Mouse (Mus musculus) G1E-ER4 (cell line): ENCODE measurements around the gene Abcg8. TPM values are rescaled to one million over a fixed set of nuclear protein-coding genes. Genes with fewer than 3 reads are reported as not detected.

Source experiments
- GATA1 ChIP-seq: IDR thresholded peaks from one replicate; pipeline ENCODE4 v1.8.0; 2012; ENCODE audit warnings: low read length, inconsistent platforms
- polyA plus RNA-seq: library from polyadenylated mRNA; stranded (reverse); fragments of >175 nt; gene quantifications from 2 replicates; pipeline ENCODE4 v1.2.3, GENCODE M21; 2012

Abcg8 gene
- polyA plus RNA-seq, 1 experiment = not detected

GRCm38 (mm10) chr17:84682734-84683717, 6.9 kb downstream of the Abcg8 start, which contains the start of gene Abcg5:
TSS of gene Abcg5 (minus strand) at chr17:84683011.
- TF ChIP-seq GATA1 = no peak

- TF ChIP-seq GATA1 = no peak
Observed at GRCm38 (mm10) chr17:84684284-84684683, 8.2 kb downstream of the Abcg8 start.

GRCm38 (mm10) chr17:84685286-84685685, 9.2 kb downstream of the Abcg8 start:
- TF ChIP-seq GATA1 = no peak

- no peak for TF ChIP-seq GATA1
Observed at GRCm38 (mm10) chr17:84687994-84688393, 11.9 kb downstream of the Abcg8 start.

GRCm38 (mm10) chr17:84688834-84689233, 12.7 kb downstream of the Abcg8 start:
- TF ChIP-seq GATA1 = no peak

GRCm38 (mm10) chr17:84689316-84689715, 13.2 kb downstream of the Abcg8 start:
- TF ChIP-seq GATA1 = no peak

GRCm38 (mm10) chr17:84690111-84690510, 14.0 kb downstream of the Abcg8 start:
- TF ChIP-seq GATA1 = no peak

- TF ChIP-seq GATA1 = no peak
Observed at GRCm38 (mm10) chr17:84693741-84694140, 17.6 kb downstream of the Abcg8 start.

- no peak for TF ChIP-seq GATA1
Observed at GRCm38 (mm10) chr17:84696537-84696936, 20.4 kb downstream of the Abcg8 start.

- no peak for TF ChIP-seq GATA1
Observed at GRCm38 (mm10) chr17:84698727-84699126, 22.6 kb downstream of the Abcg8 start.

- no peak for TF ChIP-seq GATA1
Observed at GRCm38 (mm10) chr17:84707407-84707806, 31.3 kb downstream of the Abcg8 start.

GRCm38 (mm10) chr17:84708818-84709217, 32.7 kb downstream of the Abcg8 start:
- no peak for TF ChIP-seq GATA1

- TF ChIP-seq GATA1 = no peak
Observed at GRCm38 (mm10) chr17:84709403-84709851, 33.3 kb downstream of the Abcg8 start.

- no peak for TF ChIP-seq GATA1
Observed at GRCm38 (mm10) chr17:84713563-84714164, 37.6 kb downstream of the Abcg8 start.

GRCm38 (mm10) chr17:84714930-84715329, 38.8 kb downstream of the Abcg8 start:
- no peak for TF ChIP-seq GATA1

- no peak for TF ChIP-seq GATA1
Observed at GRCm38 (mm10) chr17:84716252-84716872, 40.3 kb downstream of the Abcg8 start.
